Mouse (Mus musculus) megakaryocyte, embryonic 14.5 days (primary cell): Measurements from ENCODE around the gene Slc34a3.

Experiments
- FLI1 ChIP-seq: IDR thresholded peaks from 2 replicates; pipeline ENCODE4 v1.6.1; 2012; ENCODE audit warnings: low read length, inconsistent platforms, mixed read lengths
- GATA1 ChIP-seq: IDR thresholded peaks from 3 replicates; pipeline ENCODE4 v1.6.1; 2012; ENCODE audit warnings: mixed read lengths, low read length, inconsistent platforms, borderline replicate concordance

DNA sequence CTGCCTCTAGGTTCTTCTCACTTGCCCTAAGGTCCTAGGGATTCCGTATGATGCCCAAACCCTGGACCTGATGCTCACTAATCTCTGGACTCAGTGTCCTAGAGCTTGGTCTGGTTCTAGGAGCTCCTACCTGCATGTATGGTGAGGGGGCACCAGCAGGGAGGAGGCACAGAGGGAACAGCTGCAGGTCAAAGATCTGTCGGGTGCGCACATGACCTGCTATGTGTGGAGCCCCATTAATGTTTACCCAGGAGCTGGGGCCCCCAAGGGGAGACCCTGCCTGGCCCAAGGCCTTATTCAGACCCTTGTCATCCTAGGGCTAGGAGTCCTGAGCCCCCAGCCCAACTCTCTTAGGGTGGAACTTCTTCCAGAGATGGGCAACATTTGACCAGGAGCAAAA is at the start of gene Slc34a3:
- TF ChIP-seq GATA1 (no peak), FLI1 (no peak)
